Mouse (Mus musculus) hindbrain, embryonic 14.5 days (tissue): ENCODE measurements around the gene Tmem164. TPM values are rescaled to one million over a fixed set of nuclear protein-coding genes. Genes with fewer than 3 reads are reported as not detected.

ENCODE experiments used
- ATAC-seq: fragments of 200-750 bp; cut with Nextera tagmentation; 2 replicates; pipeline ENCODE4 v1.8.0; 2017; ENCODE audit warnings: moderate number of reproducible peaks, mild to moderate bottlenecking, moderate TSS enrichment, moderate library complexity; ENCODE audit not compliant: low FRiP score
- DNase-seq: peaks from one replicate; pipeline ENCODE4 v3.0.0-alpha.2; 2015; ENCODE audit warnings: low spot score
- H3K27ac ChIP-seq: fragments of 300-500 bp; sonication (generic); 2 replicates; pipeline ENCODE4 v1.5.1; 2014; ENCODE audit warnings: mild to moderate bottlenecking, moderate library complexity
- H3K27me3 ChIP-seq: fragments of 300-500 bp; sonication (generic); 2 replicates; pipeline ENCODE4 v1.6.1; 2014; ENCODE audit warnings: mild to moderate bottlenecking, low read length, mixed read lengths; ENCODE audit not compliant: control insufficient read depth, insufficient read depth
- H3K36me3 ChIP-seq: fragments of 300-500 bp; sonication (generic); replicated peaks from 2 replicates; pipeline ENCODE4 v1.6.1; 2014; ENCODE audit not compliant: control insufficient read depth, insufficient read depth
- H3K4me1 ChIP-seq: fragments of 300-500 bp; sonication (generic); replicated peaks from 2 replicates; pipeline ENCODE4 v1.6.1; 2014; ENCODE audit warnings: antibody characterized with exemption, low read length, mixed read lengths; ENCODE audit not compliant: control insufficient read depth, insufficient read depth
- H3K4me2 ChIP-seq: fragments of 300-500 bp; sonication (generic); replicated peaks from 2 replicates; pipeline ENCODE4 v1.6.1; 2014; ENCODE audit warnings: mild to moderate bottlenecking, moderate library complexity
- H3K4me3 ChIP-seq: fragments of 300-500 bp; sonication (generic); replicated peaks from 2 replicates; pipeline ENCODE4 v1.5.1; 2014; ENCODE audit warnings: mild to moderate bottlenecking, low read length
- H3K9ac ChIP-seq: fragments of 300-500 bp; sonication (generic); 2 replicates; pipeline ENCODE4 v1.6.1; 2014
- H3K9me3 ChIP-seq: fragments of 300-500 bp; sonication (generic); 2 replicates; pipeline ENCODE4 v1.6.1; 2016; ENCODE audit warnings: low read length; ENCODE audit not compliant: control insufficient read depth
- WGBS: fragments of 180-500 bp; shearing (Covaris S2); extraction: QIAGEN DNeasy Blood & Tissue Kit; methylation state at CpG from one replicate; pipeline ENCODE4 v1.1.7; 2014; 5-methylcytosine and 5-hydroxymethylcytosine counted together
- polyA plus RNA-seq: library from polyadenylated mRNA; unstranded; fragments of >200 nt; fragmentation: Nextera tagmentation; extraction: Ambion mirVana; gene quantifications from 2 replicates; pipeline ENCODE4 v1.2.1, GENCODE M21; 2014

The Tmem164 gene
- polyA plus RNA-seq, 1 experiment from 2014 or later, result 16.6 TPM

DNA sequence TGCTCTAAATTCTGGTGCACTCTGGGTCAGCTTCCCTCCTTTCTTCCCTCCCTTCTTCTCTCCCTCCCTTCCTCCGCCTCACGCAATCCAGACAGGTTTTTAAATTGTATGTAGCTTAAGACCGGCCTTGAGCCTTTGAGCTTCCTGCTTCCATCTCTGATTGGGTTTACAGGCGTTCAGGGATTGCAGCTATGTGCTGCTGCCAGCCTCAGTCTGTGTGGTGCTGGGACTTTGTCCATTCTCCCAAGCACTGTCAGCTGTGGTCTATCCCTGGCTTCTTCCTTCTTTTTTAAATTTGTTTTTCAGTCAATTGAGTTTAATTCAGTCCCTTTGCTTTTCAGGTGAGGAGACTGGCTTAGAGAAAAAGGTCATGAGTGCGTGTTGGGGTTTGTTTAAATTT lies 20.9 kb downstream of the Tmem164 start:
- H3K4me2 ChIP-seq, result no peak overlapping the region
- DNase-seq (no peak), ATAC-seq (no peak)
- H3K36me3 ChIP-seq, result no peaks in the 10 kb centered on the region
- peak overlapping the region; percentile 14; the same call in 1 of the 2 replicates for H3K27ac ChIP-seq
- H3K9ac ChIP-seq, result no peak overlapping the region
- WGBS, result 79% methylated on average over 5 of the region's 5 CpGs
- H3K4me1 ChIP-seq, result peaks cover 4% of the 10 kb centered on the region; the same call in 1 of the 2 replicates
- H3K27me3 ChIP-seq, result no peaks in the 10 kb centered on the region; the same call in 1 of the 2 replicates
- no peak overlapping the region for H3K4me3 ChIP-seq
- H3K9me3 ChIP-seq, result no peaks in the 10 kb centered on the region

DNA sequence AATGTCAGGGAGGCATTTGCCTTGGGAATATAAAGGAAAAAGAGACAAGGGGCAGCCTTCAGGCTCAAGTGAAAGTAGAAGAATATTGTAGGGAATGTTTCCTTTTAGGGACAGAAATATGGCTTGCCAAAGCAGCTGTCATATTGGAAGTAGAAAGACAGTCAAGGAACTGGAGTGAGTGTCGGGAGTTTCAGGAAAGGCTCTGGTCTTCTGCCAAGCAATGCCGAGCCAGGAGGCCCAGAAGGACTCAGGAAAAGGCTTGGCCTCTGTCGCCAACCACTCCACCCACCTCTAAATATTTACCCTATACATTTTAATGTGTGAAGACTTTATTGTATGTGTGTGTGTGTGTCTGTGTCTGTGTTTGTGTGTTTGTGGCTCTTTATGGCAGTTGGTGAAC lies 21.4 kb downstream of the Tmem164 start:
- Histone ChIP-seq H3K4me1 (peaks cover 4% of the 10 kb centered on the region; the same call in 1 of the 2 replicates), H3K9ac (no peak overlapping the region), H3K9me3 (no peaks in the 10 kb centered on the region), H3K36me3 (no peaks in the 10 kb centered on the region), H3K4me3 (no peak overlapping the region), H3K27me3 (no peaks in the 10 kb centered on the region; the same call in 1 of the 2 replicates), H3K4me2 (no peak overlapping the region), H3K27ac (no peak overlapping the region)
- ATAC-seq (no peak), DNase-seq (no peak)
- WGBS, result 72% methylated on average over 3 of the region's 3 CpGs

GRCm38 (mm10) chrX:142703953-142704352 lies 22.7 kb downstream of the Tmem164 start:
- no peak for DNase-seq
- H3K4me2 ChIP-seq, result no peak overlapping the region
- H3K27me3 ChIP-seq, result no peaks in the 10 kb centered on the region; the same call in 1 of the 2 replicates
- no peak for ATAC-seq
- peaks cover 4% of the 10 kb centered on the region; the same call in 1 of the 2 replicates for H3K4me1 ChIP-seq
- no peak overlapping the region for H3K4me3 ChIP-seq
- 80% methylated on average over 3 of the region's 3 CpGs for WGBS
- H3K27ac ChIP-seq, result no peak overlapping the region
- H3K36me3 ChIP-seq, result no peaks in the 10 kb centered on the region
- H3K9ac ChIP-seq, result no peak overlapping the region
- no peaks in the 10 kb centered on the region for H3K9me3 ChIP-seq

DNA sequence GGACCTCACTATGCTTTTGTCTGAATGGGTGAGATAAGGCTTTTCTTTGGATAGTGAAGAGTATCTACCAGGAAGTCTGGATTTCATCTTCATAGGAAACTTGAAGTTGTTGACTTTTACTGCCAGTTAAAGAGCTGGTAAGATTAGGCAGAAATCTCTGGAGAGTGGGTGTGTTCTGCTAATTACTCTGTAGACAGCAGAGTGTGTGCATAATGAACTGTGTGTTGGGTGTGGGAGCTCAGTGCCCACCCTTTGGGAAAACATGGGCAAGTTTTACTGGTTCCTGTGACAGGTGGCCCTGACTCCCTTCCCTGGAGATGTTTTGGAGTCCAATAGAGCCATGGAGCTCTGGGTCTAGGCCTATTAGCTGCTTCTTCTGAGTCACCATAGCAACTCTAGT lies 27.1 kb downstream of the Tmem164 start:
- Histone ChIP-seq H3K27ac (no peak overlapping the region), H3K4me1 (no peaks in the 10 kb centered on the region), H3K27me3 (no peaks in the 10 kb centered on the region; the same call in 1 of the 2 replicates), H3K9ac (no peak overlapping the region), H3K4me3 (no peak overlapping the region), H3K36me3 (no peaks in the 10 kb centered on the region), H3K4me2 (no peak overlapping the region), H3K9me3 (no peaks in the 10 kb centered on the region)
- no peak for ATAC-seq
- no peak for DNase-seq

- no peak overlapping the region for H3K4me2 ChIP-seq
- H3K4me3 ChIP-seq, result no peak overlapping the region
- no peaks in the 10 kb centered on the region for H3K36me3 ChIP-seq
- DNase-seq (no peak), ATAC-seq (no peak)
- no peaks in the 10 kb centered on the region for H3K4me1 ChIP-seq
- H3K27ac ChIP-seq, result no peak overlapping the region
- H3K9me3 ChIP-seq, result no peaks in the 10 kb centered on the region
- WGBS, result 86% methylated on average over 3 of the region's 3 CpGs
- H3K27me3 ChIP-seq, result no peaks in the 10 kb centered on the region
- H3K9ac ChIP-seq, result no peak overlapping the region
Measured at GRCm38 (mm10) chrX:142716014-142716413, 34.8 kb downstream of the Tmem164 start.

DNA sequence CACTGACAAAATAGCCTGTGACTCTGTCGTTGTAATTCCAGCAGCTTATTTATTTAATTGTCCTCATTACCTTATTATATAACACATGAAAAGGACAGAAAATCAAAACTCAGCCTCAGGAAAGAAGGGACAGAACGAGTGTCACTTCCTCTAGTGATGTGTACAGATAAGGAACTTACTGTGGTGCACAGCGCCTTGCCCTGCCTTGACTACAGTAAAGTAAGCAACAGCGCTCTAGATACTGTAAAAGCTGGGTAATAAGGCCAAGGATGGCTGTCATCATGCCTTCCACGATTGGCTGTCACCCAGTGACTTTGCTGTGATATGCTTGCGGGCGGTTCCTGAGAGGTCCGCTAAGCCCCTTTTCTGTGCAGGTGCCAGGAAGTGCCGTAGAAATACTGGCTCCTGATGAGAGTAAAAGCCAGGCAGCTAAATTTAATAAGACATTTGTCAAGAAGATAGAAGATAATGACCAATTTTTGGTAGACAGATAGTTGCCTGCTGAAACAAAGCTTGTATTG lies 36.8 kb downstream of the Tmem164 start:
- Histone ChIP-seq H3K27ac (no peak overlapping the region), H3K27me3 (peaks cover 4% of the 10 kb centered on the region; the same call in 1 of the 2 replicates), H3K9me3 (no peaks in the 10 kb centered on the region), H3K4me1 (no peaks in the 10 kb centered on the region), H3K36me3 (no peaks in the 10 kb centered on the region), H3K4me2 (no peak overlapping the region), H3K9ac (no peak overlapping the region), H3K4me3 (no peak overlapping the region)
- ATAC-seq (no peak), DNase-seq (no peak)
- 88% methylated on average over 9 of the region's 9 CpGs for WGBS

DNA sequence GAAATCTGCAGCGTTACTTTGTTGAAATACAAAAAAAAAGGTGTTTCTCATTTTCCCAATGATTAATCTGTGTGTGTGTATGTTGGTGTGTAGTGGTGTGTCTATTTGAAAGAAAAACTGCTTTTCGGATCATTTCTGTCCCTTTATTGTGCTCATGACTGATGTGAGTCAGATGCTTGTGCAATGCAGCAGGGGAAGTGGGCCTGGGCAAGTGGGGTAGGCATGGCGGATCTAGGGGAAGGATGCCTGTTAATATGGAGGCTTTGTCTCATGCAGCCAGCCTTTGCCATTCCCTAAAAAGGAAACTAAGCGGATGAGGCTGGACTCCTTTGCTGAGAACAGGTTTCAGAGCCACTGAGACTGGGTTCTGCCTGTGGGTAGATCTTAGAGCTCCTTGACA lies 37.6 kb downstream of the Tmem164 start:
- no peak for ATAC-seq
- no peaks in the 10 kb centered on the region for H3K4me1 ChIP-seq
- H3K4me2 ChIP-seq, result no peak overlapping the region
- H3K9ac ChIP-seq, result no peak overlapping the region
- H3K27ac ChIP-seq, result no peak overlapping the region
- peaks cover 4% of the 10 kb centered on the region; the same call in 1 of the 2 replicates for H3K27me3 ChIP-seq
- H3K4me3 ChIP-seq, result no peak overlapping the region
- no peak for DNase-seq
- no peaks in the 10 kb centered on the region for H3K36me3 ChIP-seq
- H3K9me3 ChIP-seq, result no peaks in the 10 kb centered on the region
- 85% methylated on average over 4 of the region's 4 CpGs for WGBS

- Histone ChIP-seq H3K36me3 (no peaks in the 10 kb centered on the region), H3K27ac (no peak overlapping the region), H3K4me1 (no peaks in the 10 kb centered on the region), H3K9ac (no peak overlapping the region), H3K9me3 (no peaks in the 10 kb centered on the region), H3K4me3 (no peak overlapping the region), H3K4me2 (no peak overlapping the region), H3K27me3 (peaks cover 7% of the 10 kb centered on the region; the same call in 1 of the 2 replicates)
- no peak for ATAC-seq
- WGBS, result 93% methylated on average over 3 of the region's 3 CpGs
- DNase-seq, result no peak
Measured at GRCm38 (mm10) chrX:142721897-142722296, 40.7 kb downstream of the Tmem164 start.

DNA sequence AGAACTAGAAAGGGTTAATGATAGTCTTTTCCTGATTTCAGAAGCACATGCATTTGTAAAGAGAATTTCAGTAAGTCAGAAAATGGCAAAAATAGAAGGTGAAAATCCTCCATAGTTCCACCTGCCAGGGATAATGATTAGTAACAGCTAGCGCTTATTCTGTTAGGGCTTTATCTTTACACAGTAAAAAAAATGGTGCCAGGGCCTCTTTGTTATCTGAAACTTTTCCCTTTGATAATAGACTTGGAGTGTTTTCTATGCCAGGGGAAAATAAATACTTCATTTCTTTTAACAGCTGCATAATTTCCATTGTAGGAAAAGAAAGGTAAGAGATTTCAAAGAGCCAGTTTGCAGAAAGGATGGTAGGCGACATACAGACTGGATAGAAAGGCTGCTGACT lies 43.0 kb downstream of the Tmem164 start:
- no peak overlapping the region for H3K4me3 ChIP-seq
- H3K4me1 ChIP-seq, result no peaks in the 10 kb centered on the region; the same call in 1 of the 2 replicates
- H3K9me3 ChIP-seq, result no peaks in the 10 kb centered on the region
- H3K9ac ChIP-seq, result no peak overlapping the region
- 80% methylated on average over 2 of the region's 2 CpGs for WGBS
- ATAC-seq (no peak), DNase-seq (no peak)
- H3K36me3 ChIP-seq, result no peaks in the 10 kb centered on the region
- H3K27ac ChIP-seq, result no peak overlapping the region
- no peak overlapping the region for H3K4me2 ChIP-seq
- H3K27me3 ChIP-seq, result peaks cover 13% of the 10 kb centered on the region; the same call in 1 of the 2 replicates

- Histone ChIP-seq H3K36me3 (no peaks in the 10 kb centered on the region), H3K27ac (no peak overlapping the region), H3K4me2 (no peak overlapping the region), H3K4me3 (no peak overlapping the region), H3K9me3 (no peaks in the 10 kb centered on the region), H3K4me1 (no peaks in the 10 kb centered on the region; the same call in 1 of the 2 replicates), H3K27me3 (peaks cover 13% of the 10 kb centered on the region; the same call in 1 of the 2 replicates), H3K9ac (no peak overlapping the region)
- no peak for DNase-seq
- no peak for ATAC-seq
- 47% methylated on average over 2 of the region's 2 CpGs for WGBS
Measured at GRCm38 (mm10) chrX:142725571-142725970, 44.4 kb downstream of the Tmem164 start.
